Mouse (Mus musculus) left cerebral cortex, postnatal 10 days (tissue): ENCODE results near the gene Klhl8. TPM values are rescaled to one million over a fixed set of nuclear protein-coding genes. Genes with fewer than 3 reads are reported as not detected.

ENCODE experiments used
- DNase-seq, 2 experiments: peaks; one replicate each; pipeline ENCODE4 v3.0.0; 2021 to 2022; ENCODE audit warnings: low spot score in 2 of 2, mixed read lengths in 1 of 2; ENCODE audit errors: extremely low spot score in 1 of 2
- intact Hi-C: fragments of 180-260 bp; cut with DNase I; formaldehyde crosslinking; loops from one replicate; pipeline ENCODE4 v1.15.1; 2025
- total RNA-seq, 2 experiments: library from RNA; stranded (reverse); gene quantifications; 2 replicates each; pipeline ENCODE4 v1.2.3; 2021

Klhl8 gene
- total RNA-seq, 2 experiments from 2014 or later = 37.8 to 40.5 TPM

DNA sequence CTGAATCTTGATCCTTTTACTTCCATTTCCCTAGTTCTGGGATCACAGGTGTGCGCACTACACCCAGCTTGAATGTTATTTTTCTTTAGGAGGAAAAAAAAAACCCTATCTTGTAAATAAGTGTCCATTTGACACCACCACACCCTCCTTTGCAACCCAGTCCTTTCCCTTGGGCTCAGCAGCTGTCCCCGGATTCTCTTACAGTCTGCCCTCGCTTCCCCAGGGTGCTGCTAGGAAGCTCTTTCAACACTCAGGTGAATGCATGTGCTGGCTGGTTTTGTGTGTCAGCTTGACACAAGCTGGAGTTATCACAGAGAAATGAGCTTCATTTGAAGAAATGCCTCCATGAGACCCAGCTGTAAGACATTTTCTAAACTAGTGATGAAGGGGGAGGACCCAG is 7.2 kb upstream of the Klhl8 start:
- intact Hi-C loops = no loop called here
- DNase-seq = no peak

GRCm38 (mm10) chr5:103917357-103917895 is 6.4 kb upstream of the Klhl8 start:
- no peak for DNase-seq
- intact Hi-C loops = no loop called here

- DNase-seq = no peak
- intact Hi-C loops = no loop called here
Measured at GRCm38 (mm10) chr5:103916595-103917356, 5.7 kb upstream of the Klhl8 start.

DNA sequence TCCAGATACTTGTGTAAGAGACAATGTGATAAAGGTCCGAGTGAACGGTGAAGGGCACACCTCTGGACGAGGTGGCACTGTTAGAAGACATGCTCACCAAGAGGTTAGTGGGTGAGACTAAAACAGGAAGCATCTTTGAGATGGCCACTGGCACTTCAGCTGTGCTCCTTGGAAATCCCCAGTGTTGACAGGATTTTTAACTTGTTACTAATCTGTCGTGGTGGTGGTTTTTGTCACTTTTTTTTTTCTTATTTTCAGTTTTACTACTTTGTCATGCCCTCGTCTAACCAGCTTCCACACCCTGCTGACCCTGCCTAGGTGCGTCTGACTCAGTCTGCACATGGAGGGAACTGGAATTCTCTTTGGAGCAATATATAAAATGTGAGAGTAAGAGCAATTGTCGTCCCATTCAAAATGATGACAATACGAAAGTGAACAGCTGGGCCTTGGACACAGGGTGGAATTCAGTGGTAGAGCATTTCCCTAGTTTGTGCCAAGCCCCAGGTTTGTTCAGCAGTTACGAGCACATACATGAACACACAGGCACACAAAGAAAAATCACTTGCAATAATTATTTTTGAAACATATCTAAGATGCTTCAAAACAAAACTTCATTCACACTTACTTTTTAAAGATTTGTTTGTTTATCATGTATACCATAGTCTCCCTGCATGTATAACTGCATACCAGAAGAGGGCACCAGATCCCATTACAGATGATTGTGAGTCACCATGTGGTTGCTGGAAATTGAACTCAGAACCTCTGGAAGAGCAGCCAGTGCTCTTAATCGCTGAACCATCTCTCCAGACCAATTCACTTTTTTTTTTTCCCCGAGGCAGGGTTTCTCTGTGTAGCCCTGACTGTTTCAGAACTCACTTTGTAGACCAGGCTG is 3.5 kb upstream of the Klhl8 start:
- no peak for DNase-seq
- intact Hi-C loops = no loop called here

GRCm38 (mm10) chr5:103913150-103913549 is 2.1 kb upstream of the Klhl8 start:
- no peak for DNase-seq
- intact Hi-C loops = no loop called here

DNA sequence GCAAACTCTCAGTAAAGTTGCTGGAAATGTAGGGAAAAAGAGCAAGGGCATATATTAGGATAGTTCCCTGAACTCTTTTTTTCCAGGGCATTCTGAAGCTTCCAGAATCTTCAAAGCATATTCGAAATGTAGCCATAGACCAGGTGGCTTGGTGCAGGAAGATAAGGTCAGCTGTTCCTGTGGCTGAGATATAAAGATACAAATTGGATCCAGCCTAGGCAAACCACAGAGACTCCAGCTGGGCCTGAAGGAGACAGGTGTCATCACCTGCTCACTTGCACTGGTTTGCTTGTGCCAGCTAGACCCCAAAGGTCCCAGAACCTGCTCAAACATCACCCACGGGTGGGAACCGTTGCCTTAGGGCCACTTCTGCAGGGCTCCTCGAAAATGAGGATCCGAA is 496 bp upstream of the Klhl8 start:
- intact Hi-C loops = no loop called here

GRCm38 (mm10) chr5:103910156-103910555 is 903 bp downstream of the Klhl8 start:
- no peak for DNase-seq
- intact Hi-C loops = no loop called here

More for the DNA sequence above, 496 bp upstream of the Klhl8 start:
- DNase-seq = no peak

- DNase-seq = no peak
- intact Hi-C loops = no loop called here
Measured at GRCm38 (mm10) chr5:103909466-103909865, 1.6 kb downstream of the Klhl8 start.

GRCm38 (mm10) chr5:103908851-103909250 is 2.2 kb downstream of the Klhl8 start:
- intact Hi-C loops = no loop called here
- DNase-seq = no peak

- intact Hi-C loops = no loop called here
- no peak for DNase-seq
Measured at GRCm38 (mm10) chr5:103907844-103908243, 3.2 kb downstream of the Klhl8 start.

- no peak for DNase-seq
Measured at GRCm38 (mm10) chr5:103906173-103906572, 4.9 kb downstream of the Klhl8 start.

DNA sequence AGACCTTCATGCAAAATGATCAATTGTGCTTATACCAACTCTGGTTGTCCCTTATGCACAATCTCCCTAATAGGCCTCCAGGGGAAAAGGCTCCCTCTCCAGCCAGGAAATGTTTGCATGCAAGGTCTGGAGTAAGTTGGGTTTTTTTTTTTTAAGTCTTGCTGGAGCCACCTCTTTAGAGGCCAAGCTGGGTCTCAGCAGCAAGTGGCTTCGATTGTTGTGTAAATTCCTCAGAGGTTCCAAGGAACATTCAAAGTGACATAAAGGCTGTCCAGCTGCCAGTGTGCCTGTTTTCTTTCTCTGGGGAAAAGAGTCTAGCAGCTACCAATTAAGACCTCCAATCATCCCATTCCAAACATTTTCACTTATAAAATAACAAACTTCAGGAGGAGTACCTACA is 12.7 kb downstream of the Klhl8 start:
- DNase-seq = no peak
- intact Hi-C loops = no loop called here

More at GRCm38 (mm10) chr5:103906173-103906572, 4.9 kb downstream of the Klhl8 start:
- intact Hi-C loops = no loop called here

- DNase-seq = no peak
- intact Hi-C loops = no loop called here
Measured at GRCm38 (mm10) chr5:103889766-103890165, 21.3 kb downstream of the Klhl8 start.

DNA sequence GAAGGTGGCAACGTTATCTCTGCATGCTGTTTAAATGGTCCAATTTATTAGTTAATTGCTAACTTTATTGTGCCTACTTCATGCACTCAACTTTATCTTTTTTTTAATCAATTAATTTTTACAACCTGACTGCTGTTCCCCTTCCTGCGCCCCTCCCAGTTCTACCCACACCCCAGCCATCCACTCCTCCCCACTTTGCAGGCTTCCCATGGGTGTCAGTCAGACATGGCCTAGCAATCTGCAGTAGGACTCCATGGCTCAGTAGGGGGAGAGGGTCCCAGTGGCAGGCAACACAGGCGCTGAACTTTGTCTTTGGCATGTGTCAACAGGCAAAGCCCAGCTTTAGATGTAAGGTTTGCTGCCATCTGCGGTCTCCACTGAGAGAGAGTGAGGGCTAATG is 47.3 kb downstream of the Klhl8 start:
- DNase-seq = no peak
- intact Hi-C loops = no loop called here

GRCm38 (mm10) chr5:103860622-103861021 is 50.4 kb downstream of the Klhl8 start:
- DNase-seq = no peak
- intact Hi-C loops = no loop called here

GRCm38 (mm10) chr5:103857151-103857550 is 53.9 kb downstream of the Klhl8 start:
- intact Hi-C loops = loop anchor here (2.0 to 10.0 kb wide), 2 partner anchors 72 to 188 kb away; partner anchors contain the start of gene Nudt9
- no peak for DNase-seq

DNA sequence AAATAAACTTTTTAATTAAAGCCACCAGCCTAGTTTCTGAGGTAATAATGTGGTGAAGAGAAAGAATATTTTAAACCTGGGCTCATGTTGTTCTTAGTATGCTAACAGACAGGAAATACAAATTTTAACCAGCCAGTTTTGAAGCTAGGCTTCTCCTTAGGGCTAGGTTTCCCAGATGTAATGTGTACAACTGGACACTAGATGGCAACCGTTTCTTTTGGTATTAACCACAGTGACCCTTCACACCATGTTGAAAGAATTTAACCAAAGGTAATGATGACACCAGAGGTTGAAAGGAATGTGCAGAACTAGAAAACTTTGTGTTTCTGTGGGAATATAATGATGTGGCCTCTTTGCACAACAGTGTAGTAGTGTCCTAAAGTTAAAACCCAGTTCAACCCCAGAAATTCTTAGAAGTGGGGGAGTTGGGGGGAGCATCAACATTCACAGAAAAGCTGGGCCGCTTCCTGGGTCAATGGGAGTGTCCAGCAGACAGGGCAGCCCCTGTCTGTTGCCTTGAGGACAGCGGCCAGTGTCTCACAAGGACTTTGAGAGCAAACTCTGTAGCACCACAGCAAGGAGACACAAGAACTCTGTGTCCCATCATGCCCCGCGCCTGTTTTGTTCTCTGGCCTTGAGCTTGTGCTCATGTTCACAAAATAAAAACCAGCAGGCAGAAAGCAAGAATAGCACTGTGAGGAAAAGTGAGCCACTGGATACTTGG is 54.6 kb downstream of the Klhl8 start:
- peak in 1 of 2 experiments; percentile 37 for DNase-seq
- intact Hi-C loops = loop anchor here (2.0 to 10.0 kb wide), 2 partner anchors 72 to 188 kb away; partner anchors contain the start of gene Nudt9

DNA sequence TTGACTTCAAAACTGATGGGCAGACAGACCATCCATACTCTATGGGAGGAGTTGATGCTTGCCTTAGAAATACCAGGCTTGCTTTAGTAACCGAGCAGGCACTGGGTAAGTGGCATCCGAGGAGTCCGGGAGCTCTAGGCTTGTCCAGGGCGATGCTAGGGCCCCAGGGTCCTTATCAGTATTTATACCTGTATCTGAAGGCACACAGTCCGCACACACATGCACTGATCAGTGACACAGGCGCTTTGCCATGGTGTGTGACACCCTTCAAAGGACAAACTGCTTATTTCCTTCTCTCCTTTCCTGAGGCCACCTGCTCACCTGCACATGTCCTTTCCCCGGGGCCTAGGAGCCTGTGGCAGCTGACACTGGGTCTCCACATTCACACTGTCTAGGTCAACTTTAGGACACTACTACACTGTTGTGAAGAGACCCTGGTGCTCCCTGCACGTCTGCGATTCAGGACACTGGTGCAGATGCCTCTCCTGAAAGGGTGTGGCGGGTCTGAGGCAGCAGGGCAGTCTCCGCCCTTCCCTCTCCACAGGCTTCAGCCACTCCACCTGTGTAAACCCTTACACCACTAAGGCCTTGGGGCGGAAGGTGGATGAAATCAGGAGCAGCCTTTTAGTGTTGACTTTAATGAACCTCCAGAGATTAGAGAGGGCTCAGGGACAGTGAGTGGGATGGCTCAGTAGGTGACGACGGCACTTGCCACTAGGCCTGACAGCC is 55.4 kb downstream of the Klhl8 start:
- no peak for DNase-seq
- intact Hi-C loops = loop anchor here (2.0 to 10.0 kb wide), 2 partner anchors 73 to 189 kb away; partner anchors contain the start of gene Nudt9
